Mouse (Mus musculus) stomach, postnatal 0 days (tissue): ENCODE measurements around the gene Add2. TPM values are rescaled to one million over a fixed set of nuclear protein-coding genes. Genes with fewer than 3 reads are reported as not detected.

Experiments
- ATAC-seq: fragments of 200-750 bp; cut with Nextera tagmentation; 2 replicates; pipeline ENCODE4 v1.8.0; 2017; ENCODE audit not compliant: low FRiP score, low TSS enrichment
- DNase-seq: peaks from one replicate; pipeline ENCODE4 v3.0.0-alpha.2; 2016; ENCODE audit warnings: low spot score
- H3K27ac ChIP-seq: fragments of 300-500 bp; sonication (generic); replicated peaks from 2 replicates; pipeline ENCODE4 v1.5.1; 2014; ENCODE audit warnings: mild to moderate bottlenecking, control low read depth
- H3K27me3 ChIP-seq: fragments of 300-500 bp; sonication (generic); 2 replicates; pipeline ENCODE4 v1.6.1; 2014; ENCODE audit warnings: low read length; ENCODE audit not compliant: control insufficient read depth, insufficient read depth
- H3K36me3 ChIP-seq: fragments of 300-500 bp; sonication (generic); 2 replicates; pipeline ENCODE4 v1.6.1; 2014; ENCODE audit warnings: low read length, mixed read lengths; ENCODE audit not compliant: control insufficient read depth, insufficient read depth
- H3K4me1 ChIP-seq: fragments of 300-500 bp; sonication (generic); replicated peaks from 2 replicates; pipeline ENCODE4 v1.6.1; 2014; ENCODE audit warnings: antibody characterized with exemption; ENCODE audit not compliant: control insufficient read depth, insufficient read depth
- H3K4me2 ChIP-seq: fragments of 300-500 bp; sonication (generic); replicated peaks from 2 replicates; pipeline ENCODE4 v1.6.1; 2014; ENCODE audit warnings: low read depth, mild to moderate bottlenecking, control low read depth, moderate library complexity
- H3K4me3 ChIP-seq: fragments of 300-500 bp; sonication (generic); 2 replicates; pipeline ENCODE4 v1.5.1; 2014; ENCODE audit warnings: low read depth, low read length, control low read depth
- H3K9ac ChIP-seq: fragments of 300-500 bp; sonication (generic); 2 replicates; pipeline ENCODE4 v1.6.1; 2014; ENCODE audit warnings: mild to moderate bottlenecking, low read length, control low read depth, mixed read lengths
- H3K9me3 ChIP-seq: fragments of 300-500 bp; sonication (generic); 2 replicates; pipeline ENCODE4 v1.6.1; 2016; ENCODE audit warnings: low read length; ENCODE audit not compliant: control insufficient read depth
- CTCF ChIP-seq: IDR thresholded peaks from 2 replicates; pipeline ENCODE4 v1.5.1; 2016; ENCODE audit warnings: antibody characterized with exemption, low read depth, mild to moderate bottlenecking, moderate library complexity
- EP300 ChIP-seq: optimal IDR thresholded peaks from 2 replicates; pipeline ENCODE3; 2016; ENCODE audit warnings: antibody characterized with exemption
- WGBS: fragments of 180-500 bp; shearing (Covaris S2); extraction: QIAGEN DNeasy Blood & Tissue Kit; methylation state at CpG from one replicate; pipeline ENCODE4 v1.1.7; 2014; 5-methylcytosine and 5-hydroxymethylcytosine counted together
- polyA plus RNA-seq: library from polyadenylated mRNA; unstranded; fragments of >200 nt; fragmentation: Nextera tagmentation; extraction: Ambion mirVana; gene quantifications from 2 replicates; pipeline ENCODE4 v1.2.1, GENCODE M21; 2015

The Add2 gene
- polyA plus RNA-seq, 1 experiment from 2014 or later = 2.1 TPM

DNA sequence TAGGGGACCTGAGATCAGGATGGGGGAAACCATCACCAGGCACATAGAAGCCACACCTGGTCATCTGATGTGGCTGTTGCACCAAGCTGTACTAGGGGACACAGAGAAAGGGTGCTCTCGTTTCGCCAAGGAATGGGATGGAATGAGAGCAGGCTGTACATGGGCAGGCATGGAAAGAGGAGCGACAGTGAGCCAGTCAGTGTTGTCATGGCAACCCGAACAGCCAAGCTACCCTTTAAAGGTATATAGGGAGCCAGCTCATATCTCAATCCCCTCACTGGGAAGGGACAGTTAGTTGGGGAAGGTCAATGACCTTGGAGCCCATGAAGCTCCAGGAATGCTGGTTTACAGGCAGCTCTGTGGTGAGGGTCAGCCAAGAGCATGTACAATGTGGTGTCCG is 73.0 kb downstream of the Add2 start:
- no peaks in the 10 kb centered on the region for H3K4me1 ChIP-seq
- ATAC-seq (no peak), DNase-seq (no peak)
- no peak overlapping the region for H3K27ac ChIP-seq
- H3K4me3 ChIP-seq = no peak overlapping the region
- no peaks in the 10 kb centered on the region for H3K36me3 ChIP-seq
- H3K9ac ChIP-seq = no peak overlapping the region
- WGBS = 74% methylated on average over 5 of the region's 5 CpGs
- H3K4me2 ChIP-seq = no peak overlapping the region
- no peaks in the 10 kb centered on the region for H3K27me3 ChIP-seq
- TF ChIP-seq EP300 (no peak), CTCF (no peak)
- no peaks in the 10 kb centered on the region for H3K9me3 ChIP-seq

GRCm38 (mm10) chr6:86102874-86103273 is 74.4 kb downstream of the Add2 start:
- DNase-seq (no peak), ATAC-seq (no peak)
- 91% methylated on average over 5 of the region's 5 CpGs for whole genome bisulfite sequencing
- Histone ChIP-seq H3K36me3 (no peaks in the 10 kb centered on the region), H3K4me3 (no peak overlapping the region), H3K9ac (no peak overlapping the region), H3K9me3 (no peaks in the 10 kb centered on the region), H3K4me2 (no peak overlapping the region), H3K4me1 (no peaks in the 10 kb centered on the region), H3K27me3 (no peaks in the 10 kb centered on the region), H3K27ac (no peak overlapping the region)
- TF ChIP-seq EP300 = no peak
- TF ChIP-seq CTCF = no peak

DNA sequence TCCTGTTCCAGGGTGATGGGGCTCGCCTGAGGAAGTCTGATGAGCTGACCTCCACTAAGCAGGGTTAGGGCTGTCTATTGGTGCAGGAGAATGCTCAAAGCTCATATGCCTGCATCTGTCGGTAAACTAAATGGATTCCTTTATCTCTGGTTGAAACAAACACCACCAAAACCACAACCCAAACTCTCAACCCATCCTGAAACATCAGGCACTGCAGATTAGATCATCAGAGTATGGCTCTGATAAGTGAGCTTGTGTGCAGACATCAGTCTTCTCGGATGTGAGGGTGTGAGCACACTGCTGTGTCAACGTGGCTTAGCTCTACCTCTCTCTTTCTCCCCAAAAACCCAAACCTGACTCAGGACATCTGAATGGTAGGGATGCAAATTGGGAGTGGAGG is 75.1 kb downstream of the Add2 start:
- no peak overlapping the region for H3K4me3 ChIP-seq
- H3K9me3 ChIP-seq = no peaks in the 10 kb centered on the region
- ATAC-seq (no peak), DNase-seq (no peak)
- no peak overlapping the region for H3K27ac ChIP-seq
- H3K9ac ChIP-seq = no peak overlapping the region
- no peak overlapping the region for H3K4me2 ChIP-seq
- H3K36me3 ChIP-seq = no peaks in the 10 kb centered on the region
- TF ChIP-seq EP300 (no peak), CTCF (no peak)
- WGBS = 62% methylated on average over 4 of the region's 4 CpGs
- H3K4me1 ChIP-seq = no peaks in the 10 kb centered on the region
- no peaks in the 10 kb centered on the region for H3K27me3 ChIP-seq

DNA sequence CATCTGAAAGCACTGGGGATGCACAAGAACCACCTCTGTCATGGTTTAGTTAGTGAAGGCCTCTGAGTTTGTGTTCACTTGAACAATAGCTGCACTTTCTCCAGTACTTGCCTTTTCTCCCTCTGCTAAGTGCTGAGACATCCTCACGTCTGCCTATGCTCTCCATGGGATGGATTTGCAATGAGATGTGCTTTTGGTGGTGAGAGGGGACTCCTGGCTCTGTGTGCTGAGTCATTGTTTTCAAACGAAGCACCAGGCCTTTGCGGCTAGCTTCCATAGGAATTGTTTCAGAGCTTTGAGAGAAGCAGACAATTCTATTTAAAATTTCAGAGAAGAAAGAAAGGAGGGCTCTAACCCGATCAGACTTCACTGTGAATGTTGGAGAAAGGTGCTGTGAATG is 76.2 kb downstream of the Add2 start:
- no peak overlapping the region for H3K4me3 ChIP-seq
- H3K27me3 ChIP-seq = no peaks in the 10 kb centered on the region
- H3K27ac ChIP-seq = no peak overlapping the region
- no peak for DNase-seq
- H3K4me1 ChIP-seq = no peaks in the 10 kb centered on the region
- no peak for ATAC-seq
- no peaks in the 10 kb centered on the region for H3K9me3 ChIP-seq
- TF ChIP-seq EP300 (no peak), CTCF (no peak)
- H3K4me2 ChIP-seq = no peak overlapping the region
- H3K36me3 ChIP-seq = no peaks in the 10 kb centered on the region
- 65% methylated on average over 4 of the region's 4 CpGs for WGBS
- no peak overlapping the region for H3K9ac ChIP-seq

- H3K4me2 ChIP-seq = no peak overlapping the region
- ATAC-seq (no peak), DNase-seq (no peak)
- no peaks in the 10 kb centered on the region for H3K36me3 ChIP-seq
- WGBS = 55% methylated on average over 12 of the region's 12 CpGs
- H3K27ac ChIP-seq = no peak overlapping the region
- H3K27me3 ChIP-seq = no peaks in the 10 kb centered on the region
- no peaks in the 10 kb centered on the region for H3K4me1 ChIP-seq
- no peak overlapping the region for H3K9ac ChIP-seq
- H3K9me3 ChIP-seq = no peaks in the 10 kb centered on the region
- TF ChIP-seq CTCF (no peak), EP300 (no peak)
- no peak overlapping the region for H3K4me3 ChIP-seq
These were observed 77.6 kb downstream of the Add2 start for GRCm38 (mm10) chr6:86106045-86106444.

DNA sequence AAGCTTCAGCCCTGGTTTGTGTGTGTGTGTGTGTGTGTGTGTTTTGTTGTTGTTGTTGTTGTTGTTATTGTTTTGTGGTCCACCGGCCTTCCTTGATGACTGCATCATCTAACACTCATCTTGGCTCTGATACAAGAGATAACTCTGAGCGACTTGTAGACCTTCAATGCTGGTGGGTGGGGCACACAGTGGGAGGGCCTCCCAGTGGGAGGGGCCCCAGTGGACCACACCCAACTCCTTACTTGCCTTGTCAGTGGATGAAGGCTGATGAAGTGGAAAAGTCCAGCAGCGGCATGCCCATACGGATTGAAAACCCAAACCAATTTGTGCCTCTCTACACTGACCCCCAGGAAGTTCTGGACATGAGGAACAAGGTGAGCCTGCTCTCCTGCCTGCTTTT is 78.6 kb downstream of the Add2 start:
- ATAC-seq (no peak), DNase-seq (no peak)
- Histone ChIP-seq H3K36me3 (no peaks in the 10 kb centered on the region), H3K27ac (no peak overlapping the region), H3K9ac (no peak overlapping the region), H3K27me3 (no peaks in the 10 kb centered on the region), H3K9me3 (no peaks in the 10 kb centered on the region), H3K4me3 (no peak overlapping the region), H3K4me2 (no peak overlapping the region), H3K4me1 (no peaks in the 10 kb centered on the region)
- WGBS = 88% methylated on average over 4 of the region's 4 CpGs
- TF ChIP-seq EP300 (no peak), CTCF (no peak)
